Mouse (Mus musculus) CD4-positive helper T cell, adult 2 months (primary cell): ENCODE data around the gene Nhs.

Source experiments
- DNase-seq: peaks from one replicate; pipeline ENCODE4 v3.0.0-alpha.2; 2012; ENCODE audit warnings: low read depth, missing footprints, low spot score

Gene Nhs

GRCm38 (mm10) chrX:161943098-161943680, 216.3 kb downstream of the Nhs start:
- no peak for DNase-seq

- no peak for DNase-seq
Measured at GRCm38 (mm10) chrX:161940696-161941095, 218.8 kb downstream of the Nhs start.

- DNase-seq: no peak
Measured at GRCm38 (mm10) chrX:161926683-161927053, 232.9 kb downstream of the Nhs start.

DNA sequence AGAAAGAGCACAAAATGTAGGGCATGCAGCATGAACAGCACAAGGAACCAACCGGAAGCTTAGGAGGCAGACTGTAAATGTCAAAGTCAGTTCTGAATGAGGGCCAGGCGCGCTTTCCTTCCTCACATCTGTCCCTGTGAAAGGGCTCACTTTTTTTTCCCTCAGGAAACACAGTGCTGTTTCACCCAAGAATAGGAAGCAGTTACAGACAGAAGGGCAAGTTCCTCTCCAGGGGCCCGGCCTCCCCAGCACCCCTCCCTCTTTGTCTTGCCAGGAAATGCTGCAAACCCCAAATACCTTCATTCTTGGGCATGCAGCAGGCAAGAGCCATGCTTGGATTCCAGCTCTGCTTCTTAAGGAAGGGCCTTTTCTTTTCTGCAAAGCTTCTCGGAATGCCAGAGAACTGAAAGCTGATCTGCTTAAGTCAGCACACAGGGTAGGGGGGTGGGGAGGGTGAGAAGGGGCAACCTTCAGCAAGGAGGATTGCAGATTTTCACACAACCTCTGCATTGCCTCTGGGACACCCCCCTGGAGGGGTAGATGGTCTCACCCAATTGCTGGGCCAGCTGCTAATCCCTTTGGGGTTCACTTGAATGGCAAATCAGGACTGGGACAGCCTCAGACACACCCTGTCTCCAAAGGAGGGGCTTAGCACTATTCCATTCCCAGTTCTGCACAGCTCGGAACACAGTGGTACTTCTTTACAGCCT, 233.4 kb downstream of the Nhs start:
- no peak for DNase-seq

- DNase-seq: no peak
Measured at GRCm38 (mm10) chrX:161922655-161923054, 236.9 kb downstream of the Nhs start.

DNA sequence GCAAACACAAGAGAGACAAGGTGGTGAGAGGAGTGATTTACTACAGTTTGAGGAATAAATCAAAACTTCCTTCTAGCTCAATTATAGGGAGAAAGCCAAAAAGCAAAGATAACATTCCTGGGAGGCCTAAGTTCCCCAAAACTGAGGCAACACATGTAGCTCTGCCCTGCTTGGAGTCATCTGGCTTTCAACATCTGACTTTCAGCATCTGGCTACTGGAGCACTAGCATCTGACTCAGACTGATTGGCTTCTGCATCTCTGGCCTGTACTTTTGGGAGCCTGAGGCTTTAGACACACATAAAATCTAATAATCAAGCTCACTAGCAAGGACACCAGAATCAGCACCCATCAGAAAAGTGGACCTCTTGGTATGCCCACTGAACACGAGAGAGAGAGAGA, 237.9 kb downstream of the Nhs start:
- DNase-seq: no peak

GRCm38 (mm10) chrX:161909963-161910362, 249.6 kb downstream of the Nhs start:
- no peak for DNase-seq

DNA sequence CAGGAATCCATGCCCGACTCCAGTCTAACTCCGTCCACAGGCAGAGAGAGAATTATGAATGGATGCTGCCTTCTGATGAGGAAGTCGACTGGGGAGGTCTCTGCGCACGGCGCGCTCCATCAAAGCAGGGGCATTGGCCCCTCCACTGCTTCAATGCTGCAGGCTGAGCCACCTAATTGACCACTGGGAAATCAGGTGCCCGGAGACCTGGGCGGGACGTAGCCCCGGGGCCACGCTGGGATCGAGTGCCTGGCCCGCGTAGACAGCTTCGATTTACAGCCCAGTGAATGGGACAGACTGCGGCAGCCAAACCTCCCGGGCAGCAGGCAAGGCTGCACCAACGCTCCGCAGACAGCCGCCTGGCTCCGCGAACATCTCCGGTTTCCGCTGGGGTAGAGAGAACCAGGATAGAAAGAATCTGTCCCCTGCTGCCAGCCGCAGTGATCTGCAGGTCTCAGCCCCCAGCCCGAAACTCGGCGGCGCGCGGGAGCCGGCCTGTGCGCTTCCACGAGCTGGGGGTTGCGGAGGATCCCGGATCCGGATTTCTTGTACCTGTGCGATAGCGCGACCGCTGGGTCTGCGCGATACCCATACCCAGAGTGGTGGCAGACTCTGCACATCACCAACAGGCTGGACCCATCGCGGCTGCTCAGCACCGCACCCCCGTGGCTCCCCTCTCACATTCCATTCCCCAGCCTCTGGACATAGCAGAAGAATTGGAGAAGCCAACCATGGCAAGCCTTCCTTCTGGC, 250.7 kb downstream of the Nhs start:
- DNase-seq: no peak

GRCm38 (mm10) chrX:161907595-161908592, 251.6 kb downstream of the Nhs start:
- DNase-seq: no peak

GRCm38 (mm10) chrX:161894442-161894841, 265.1 kb downstream of the Nhs start:
- DNase-seq: no peak

GRCm38 (mm10) chrX:161883661-161884060, 275.9 kb downstream of the Nhs start:
- no peak for DNase-seq

- DNase-seq: no peak
Measured at GRCm38 (mm10) chrX:161877123-161877522, 282.4 kb downstream of the Nhs start.

DNA sequence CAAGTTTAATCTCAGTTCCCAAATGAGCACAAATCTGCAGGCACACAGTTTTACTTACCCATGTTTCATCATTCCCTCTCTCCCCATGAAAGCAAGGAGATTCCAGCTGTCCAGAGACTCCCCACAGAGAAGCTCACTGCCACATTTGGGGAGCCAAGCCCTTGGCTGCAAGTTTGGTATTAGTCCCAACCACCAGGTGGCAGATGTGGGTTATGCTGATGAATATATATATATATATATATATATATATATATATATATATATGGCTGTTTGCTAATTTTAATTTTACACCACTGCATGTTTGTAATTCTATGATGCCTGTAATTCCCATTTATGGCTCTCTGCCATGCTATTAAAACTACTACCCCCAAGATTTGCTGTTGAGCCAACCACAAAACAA, 286.0 kb downstream of the Nhs start:
- no peak for DNase-seq

DNA sequence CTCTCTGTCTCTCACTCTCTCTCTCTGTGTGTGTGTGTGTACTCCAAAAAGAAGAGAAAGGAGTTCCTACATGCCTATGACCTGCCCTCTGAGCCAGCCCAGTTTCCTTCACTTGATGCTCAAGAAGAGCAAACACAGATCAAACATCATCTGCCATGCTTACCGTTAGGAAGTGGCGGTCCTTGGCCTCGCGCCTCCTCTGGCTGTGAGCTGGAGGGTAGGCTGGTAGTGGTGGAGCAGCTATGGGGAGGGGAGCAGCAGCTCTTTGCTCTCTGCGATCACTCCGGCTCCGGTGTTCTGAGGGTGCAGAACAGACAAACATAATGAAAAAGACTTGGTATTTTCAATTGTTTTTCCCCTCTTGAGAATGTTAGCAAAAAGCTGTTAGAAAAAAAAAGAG, 288.2 kb downstream of the Nhs start:
- no peak for DNase-seq

DNA sequence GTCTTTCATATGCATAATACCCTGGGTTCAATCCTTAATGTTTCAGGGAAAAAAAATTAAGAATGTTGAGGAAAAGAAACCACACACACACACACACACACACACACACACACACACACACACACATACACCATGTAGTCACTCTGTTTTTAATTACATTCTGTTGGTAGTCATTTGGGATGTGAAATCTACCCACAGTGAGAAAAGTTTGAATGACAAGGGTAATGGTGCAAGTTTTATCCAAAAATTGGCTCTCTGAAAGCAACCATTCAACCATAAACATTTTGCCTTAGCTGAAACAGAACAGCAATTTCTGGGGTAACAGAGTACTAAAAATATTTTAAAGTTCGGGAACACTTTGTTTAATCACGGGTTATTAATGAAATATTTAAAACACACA, 303.9 kb downstream of the Nhs start:
- no peak for DNase-seq

GRCm38 (mm10) chrX:161853626-161854312, 305.8 kb downstream of the Nhs start:
- no peak for DNase-seq

DNA sequence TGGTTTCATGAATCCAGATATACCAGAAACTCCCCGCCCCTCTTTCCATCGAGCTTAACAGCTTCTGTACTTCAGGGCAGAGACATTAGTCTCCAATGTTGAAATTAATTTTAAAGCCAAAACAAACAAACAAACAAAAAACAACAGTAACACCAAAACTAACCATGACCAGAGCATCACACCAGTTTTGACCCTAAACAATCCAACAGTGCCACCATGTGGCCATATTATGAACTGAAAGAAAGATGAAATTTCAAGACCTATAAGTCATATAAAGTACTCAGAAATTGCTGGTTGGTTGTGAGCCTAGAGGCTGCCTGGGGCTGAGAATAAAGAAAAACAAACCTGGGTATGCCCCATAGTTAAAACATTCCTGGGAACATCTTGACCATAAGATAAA, 333.3 kb downstream of the Nhs start:
- peak; percentile 7 for DNase-seq

- no peak for DNase-seq
Measured at GRCm38 (mm10) chrX:161790182-161790581, 369.3 kb downstream of the Nhs start.
